Mouse (Mus musculus) adrenal gland, adult 2 months (tissue): ENCODE results near the gene Wdr82. TPM values are rescaled to one million over a fixed set of nuclear protein-coding genes. Genes with fewer than 3 reads are reported as not detected.

Experiments
- DNase-seq: peaks from one replicate; pipeline ENCODE4 v3.0.0; 2021
- microRNA-seq, 2 experiments: library from miRNA; unstranded; fragments of <30 nt; microRNA quantifications; one replicate each; pipeline ENCODE4 v1.2.0; 2021
- polyA plus RNA-seq: library from polyadenylated mRNA; depleted of rRNA; stranded (reverse); fragments of >200 nt; gene quantifications from 2 replicates; pipeline ENCODE4 v1.2.3, GENCODE M21; 2012; rRNA removed
- total RNA-seq, 2 experiments: library from RNA; stranded (reverse); gene quantifications; 2 replicates each; pipeline ENCODE4 v1.2.3; 2021

The Wdr82 gene
- total and polyA plus RNA-seq, 3 experiments: 50.5 to 75.8 (median 66.8) TPM

DNA sequence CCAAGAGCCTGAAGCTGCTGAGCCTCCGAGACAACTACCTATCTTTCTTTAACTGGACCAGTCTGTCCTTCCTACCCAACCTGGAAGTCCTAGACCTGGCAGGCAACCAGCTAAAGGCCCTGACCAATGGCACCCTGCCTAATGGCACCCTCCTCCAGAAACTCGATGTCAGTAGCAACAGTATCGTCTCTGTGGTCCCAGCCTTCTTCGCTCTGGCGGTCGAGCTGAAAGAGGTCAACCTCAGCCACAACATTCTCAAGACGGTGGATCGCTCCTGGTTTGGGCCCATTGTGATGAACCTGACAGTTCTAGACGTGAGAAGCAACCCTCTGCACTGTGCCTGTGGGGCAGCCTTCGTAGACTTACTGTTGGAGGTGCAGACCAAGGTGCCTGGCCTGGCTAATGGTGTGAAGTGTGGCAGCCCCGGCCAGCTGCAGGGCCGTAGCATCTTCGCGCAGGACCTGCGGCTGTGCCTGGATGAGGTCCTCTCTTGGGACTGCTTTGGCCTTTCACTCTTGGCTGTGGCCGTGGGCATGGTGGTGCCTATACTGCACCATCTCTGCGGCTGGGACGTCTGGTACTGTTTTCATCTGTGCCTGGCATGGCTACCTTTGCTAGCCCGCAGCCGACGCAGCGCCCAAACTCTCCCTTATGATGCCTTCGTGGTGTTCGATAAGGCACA lies 54.9 kb downstream of the Wdr82 start:
- no peak for DNase-seq

DNA sequence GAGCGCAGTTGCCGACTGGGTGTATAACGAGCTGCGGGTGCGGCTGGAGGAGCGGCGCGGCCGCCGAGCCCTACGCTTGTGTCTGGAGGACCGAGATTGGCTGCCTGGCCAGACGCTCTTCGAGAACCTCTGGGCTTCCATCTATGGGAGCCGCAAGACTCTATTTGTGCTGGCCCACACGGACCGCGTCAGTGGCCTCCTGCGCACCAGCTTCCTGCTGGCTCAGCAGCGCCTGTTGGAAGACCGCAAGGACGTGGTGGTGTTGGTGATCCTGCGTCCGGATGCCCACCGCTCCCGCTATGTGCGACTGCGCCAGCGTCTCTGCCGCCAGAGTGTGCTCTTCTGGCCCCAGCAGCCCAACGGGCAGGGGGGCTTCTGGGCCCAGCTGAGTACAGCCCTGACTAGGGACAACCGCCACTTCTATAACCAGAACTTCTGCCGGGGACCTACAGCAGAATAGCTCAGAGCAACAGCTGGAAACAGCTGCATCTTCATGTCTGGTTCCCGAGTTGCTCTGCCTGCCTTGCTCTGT lies 55.5 kb downstream of the Wdr82 start:
- peak; percentile 48 for DNase-seq

DNA sequence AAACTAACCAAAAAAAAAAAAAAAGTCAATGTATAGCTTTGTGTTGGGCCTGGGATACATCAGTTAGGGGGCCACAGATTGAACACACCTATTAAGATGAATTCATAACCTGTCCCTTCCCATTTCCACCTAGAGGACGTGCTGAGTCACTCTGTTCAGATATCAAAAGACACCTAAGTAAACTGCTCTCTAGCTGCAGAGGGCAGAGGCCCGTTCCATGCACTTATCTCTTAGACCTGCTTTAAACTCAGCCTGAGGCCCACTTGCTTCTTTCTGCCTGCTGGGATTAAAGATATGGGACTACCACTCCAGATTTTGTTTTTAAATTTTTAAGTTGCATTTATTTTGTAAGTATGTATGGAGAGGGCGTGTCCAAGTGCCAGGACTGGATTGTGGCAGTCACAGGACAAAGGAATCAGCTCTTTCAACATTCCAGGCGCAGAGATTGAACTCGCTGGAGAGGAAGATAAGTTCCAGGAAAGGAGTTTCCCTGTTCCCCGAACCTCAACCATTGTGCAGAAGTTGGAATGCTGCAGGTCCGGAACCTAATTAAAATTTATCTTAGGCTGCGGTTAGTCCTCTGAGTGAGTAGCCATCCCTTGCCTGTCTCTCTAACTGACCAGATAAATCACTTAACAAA lies 57.2 kb downstream of the Wdr82 start:
- no peak for DNase-seq

DNA sequence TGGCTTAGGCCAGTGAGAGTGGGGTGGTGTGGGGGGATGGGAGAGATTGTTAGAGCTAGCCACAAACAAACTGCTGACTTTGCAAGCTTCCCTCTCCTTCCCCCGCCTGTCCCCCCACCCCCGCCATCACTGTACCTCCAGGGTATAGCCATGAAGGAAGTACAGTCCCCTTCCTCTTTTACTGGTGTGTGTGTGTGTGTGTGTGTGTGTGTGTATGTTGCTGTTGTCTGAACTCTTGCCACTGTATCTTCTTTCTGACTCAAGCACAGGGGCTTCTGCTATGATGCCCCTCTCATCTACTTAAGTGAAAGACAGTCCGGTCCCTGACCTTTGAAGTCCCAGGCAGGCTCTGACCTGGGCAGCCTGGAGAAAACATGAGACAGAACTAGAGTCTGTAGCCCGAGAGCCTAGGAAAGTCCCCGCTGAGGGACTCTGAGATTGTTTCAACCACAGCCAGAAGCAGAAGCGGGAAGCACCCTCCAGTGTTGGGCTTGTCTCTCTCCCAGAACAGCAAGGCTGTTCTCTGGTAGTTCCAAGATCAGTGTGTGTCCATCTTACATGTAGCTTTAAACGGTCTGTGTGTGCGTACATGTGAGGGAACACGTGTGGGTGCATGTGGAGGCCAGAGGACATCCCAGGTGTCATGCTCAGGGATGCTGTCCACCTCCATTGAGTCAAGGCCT lies 59.5 kb downstream of the Wdr82 start:
- peak; percentile 12 for DNase-seq

DNA sequence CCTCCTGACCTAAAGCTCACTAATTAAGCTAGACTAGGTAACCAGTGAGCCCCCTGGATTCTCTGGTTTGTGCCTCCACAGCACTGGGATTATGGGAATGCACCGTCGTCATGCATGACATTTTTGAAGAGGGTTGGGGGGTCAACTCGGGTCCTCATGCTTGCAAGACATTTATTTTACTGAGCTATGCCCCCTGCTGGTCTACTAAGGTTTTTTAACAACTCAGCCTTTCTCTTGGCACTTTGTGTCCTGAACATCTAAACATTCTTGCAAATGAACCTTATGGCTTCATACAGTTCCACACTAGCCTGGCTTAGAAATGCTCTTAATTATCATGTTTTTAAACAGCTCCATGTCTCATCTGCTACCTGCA lies 60.0 kb downstream of the Wdr82 start:
- peak; percentile 18 for DNase-seq

DNA sequence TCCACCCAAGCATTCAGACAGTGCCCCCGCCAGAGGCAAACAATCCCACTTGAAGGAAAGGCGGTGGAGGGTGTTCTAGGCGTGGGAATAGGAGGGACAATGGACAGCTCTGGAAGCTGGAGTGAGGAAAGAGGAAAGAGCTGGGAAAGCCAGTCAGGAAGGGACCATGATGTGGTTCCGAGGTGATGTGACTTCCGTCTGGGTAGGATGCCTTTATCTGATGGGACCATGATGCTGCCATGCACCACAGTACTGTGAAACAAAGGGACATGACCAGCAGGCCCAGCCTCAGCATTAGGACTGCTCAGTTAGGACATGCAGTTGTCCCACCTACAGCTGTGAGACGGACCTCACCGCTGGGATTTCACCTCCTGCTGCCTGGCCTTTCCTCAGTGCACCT lies 60.5 kb downstream of the Wdr82 start:
- DNase-seq: peak; percentile 22

DNA sequence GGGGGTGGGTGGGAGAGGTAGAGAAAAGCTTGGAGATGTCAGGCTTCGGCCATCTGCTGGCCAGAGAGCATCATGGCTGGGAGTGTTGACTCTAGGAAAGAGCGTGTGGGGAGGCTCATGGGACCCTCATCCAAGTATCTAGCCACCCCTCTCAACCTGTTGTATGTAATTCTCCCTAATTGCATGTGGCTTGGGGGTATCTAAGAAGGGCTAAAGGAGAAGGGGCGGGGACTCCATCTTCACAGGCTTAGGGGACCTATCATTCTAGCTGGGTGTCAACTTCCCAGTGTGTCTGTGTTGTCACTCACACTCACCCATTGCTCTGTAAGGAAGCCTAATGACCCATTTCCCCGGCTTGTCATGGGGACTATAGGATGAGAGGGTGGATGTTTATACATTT lies 61.1 kb downstream of the Wdr82 start:
- no peak for DNase-seq

DNA sequence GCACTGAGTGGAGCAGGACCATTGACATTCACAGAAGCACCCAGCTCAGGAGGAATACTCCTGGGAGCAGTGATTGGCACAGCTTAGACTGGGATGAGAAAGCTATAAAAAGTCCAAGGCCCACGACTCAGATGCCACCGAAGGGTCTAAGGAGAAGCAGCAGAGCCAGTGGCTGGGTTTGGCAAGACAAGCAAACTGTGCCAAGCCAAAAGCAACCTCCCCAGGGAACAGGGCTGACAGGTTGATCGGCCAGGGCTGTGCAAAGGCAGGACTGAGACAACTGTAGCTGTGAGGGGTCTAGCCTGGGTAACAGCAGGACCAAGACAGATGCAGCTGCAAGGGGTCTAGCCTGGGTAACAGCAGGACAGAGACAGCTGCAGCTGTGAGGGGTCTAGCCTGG lies 62.2 kb downstream of the Wdr82 start:
- DNase-seq: no peak

DNA sequence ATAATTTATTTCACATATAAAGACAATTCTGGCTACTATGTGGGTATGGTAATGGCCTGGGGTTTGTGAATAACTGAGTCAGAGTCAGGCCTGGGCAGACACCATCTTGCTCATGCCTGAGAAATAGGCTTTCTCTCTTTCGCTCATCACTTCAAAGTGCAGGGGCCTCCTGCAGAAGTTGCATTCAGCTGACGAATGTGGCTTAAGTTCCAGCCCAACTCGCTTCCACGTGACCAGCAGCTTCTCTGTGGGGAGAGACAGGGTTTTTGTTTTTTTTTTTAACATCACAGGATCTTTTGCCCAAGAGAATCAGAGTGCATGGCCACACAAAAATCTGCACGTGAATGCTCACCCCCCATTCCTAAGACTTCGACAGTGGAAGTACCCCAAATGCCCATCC lies 63.2 kb downstream of the Wdr82 start:
- no peak for DNase-seq

DNA sequence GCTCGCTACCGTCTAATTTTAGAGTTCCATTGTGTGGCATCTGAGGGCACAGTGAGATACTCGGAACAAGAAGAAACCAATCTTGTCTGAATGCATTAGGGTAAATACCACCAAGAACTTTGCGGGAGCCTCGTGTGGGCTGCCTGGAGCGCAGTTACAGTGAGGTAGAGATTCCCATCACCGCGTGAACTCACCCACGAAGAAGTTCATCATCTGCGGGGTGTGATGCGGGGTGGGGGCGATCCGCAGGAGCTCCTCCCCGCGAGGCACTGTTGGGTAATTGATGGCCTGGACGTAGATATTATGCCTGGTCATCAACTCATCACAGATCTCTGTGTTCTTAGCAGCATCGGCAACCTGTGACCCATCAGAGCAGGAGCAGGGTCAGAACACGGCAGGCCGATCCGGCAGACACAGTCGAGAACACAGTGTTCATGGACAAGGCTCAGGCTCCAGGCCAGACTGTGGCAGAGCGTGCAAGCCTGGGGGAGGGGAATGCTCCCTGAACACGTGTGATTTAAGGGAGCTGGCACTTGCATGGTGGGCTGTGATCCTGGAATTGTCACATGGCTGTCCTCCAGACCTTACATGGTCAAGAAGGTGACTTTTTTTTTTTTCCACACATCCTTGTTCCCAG lies 64.6 kb downstream of the Wdr82 start:
- DNase-seq: no peak

DNA sequence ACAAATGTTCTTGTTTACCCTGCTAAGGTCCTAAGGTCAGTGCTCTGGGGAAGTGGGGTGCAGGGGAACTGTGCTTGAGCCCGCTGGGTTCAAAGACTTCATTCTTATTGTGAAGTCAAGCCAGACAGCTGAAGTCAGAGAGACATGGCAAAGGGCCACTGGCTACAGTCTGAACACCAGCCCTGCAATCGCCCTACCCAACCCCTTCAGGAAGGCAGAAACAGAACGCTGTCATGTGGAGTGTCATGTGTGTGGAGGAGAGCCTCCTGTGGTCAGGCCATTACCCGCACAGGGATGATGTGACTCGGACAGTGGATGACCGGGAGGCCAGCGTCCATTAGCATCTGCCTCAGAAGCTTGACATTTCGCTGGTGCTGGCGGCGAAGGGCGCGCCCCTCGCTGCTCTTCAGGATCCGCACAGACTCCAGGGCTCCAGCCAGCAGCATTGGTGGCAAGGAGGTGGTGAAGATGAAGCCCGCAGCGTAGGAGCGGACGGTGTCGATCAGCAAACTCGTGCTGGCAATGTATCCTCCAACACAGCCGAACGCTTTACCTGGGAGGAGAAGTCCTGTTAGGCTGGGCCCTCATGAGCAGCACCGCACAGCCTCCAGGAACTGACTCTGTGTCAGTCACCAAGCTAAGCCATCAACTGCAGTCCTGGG lies 65.6 kb downstream of the Wdr82 start:
- DNase-seq: peak; percentile 42

DNA sequence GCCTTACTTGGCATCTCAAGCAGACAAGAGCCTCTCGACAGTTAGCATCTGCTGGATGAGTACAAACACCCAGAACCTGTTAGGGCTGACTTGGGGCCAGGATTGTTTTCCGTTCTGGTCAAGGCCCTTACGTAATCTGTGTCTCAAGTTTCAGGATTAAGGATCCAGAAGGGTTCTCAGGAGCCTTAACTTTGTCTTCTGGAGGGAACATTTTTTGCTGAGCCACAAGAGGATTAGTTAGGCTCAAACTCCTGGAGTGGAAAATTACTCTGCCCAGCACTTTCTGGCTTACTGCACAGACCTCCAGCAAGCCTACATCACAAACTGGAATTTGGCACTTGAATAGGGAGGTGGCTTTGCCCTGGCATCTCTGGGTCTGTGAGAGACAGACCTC lies 66.1 kb downstream of the Wdr82 start:
- DNase-seq: no peak

DNA sequence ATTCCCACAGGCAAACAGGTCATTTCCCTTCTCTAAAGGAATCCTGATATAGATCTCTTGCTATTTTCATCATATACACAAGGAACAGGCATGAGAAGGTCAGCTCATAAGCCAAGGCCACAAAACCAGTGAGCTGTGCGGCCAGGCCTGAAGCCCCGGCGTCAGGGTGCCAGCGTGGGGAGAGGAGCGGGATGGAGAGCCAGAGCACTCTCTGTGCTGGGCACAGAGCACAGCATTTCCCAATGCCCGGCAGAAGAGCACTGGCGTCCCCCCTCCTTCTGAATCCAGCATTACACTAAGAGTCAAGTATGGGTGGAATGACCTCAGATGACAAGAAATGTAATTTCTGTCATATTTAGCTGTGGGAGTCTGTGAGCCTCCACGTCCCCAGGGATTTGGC lies 66.7 kb downstream of the Wdr82 start:
- DNase-seq: peak; percentile 51

DNA sequence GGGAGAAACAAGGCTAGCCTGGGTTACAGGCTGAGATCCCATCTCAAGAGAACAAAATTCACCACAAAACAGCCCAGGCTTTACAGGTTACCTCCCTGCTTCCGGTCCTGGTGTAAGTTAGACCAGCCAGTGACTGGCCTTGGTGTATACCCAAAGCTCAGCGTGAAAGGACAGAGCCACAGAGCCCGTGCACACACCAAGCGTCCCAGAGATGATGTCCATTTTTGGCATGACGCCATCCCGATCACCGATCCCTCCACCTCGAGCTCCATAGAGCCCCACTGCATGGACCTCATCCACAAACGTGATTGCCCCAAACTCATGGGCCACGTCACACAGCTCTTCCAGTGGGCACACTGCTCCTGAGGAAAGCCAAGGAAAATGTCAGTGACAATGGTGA lies 67.2 kb downstream of the Wdr82 start:
- peak; percentile 18 for DNase-seq

Small RNA genes within 50 kb of the gene (microRNA-seq; reads per million reads assigned to microRNA genes)
- 0 reads per million in 2 experiments for gene Mir135a-1
- gene Mirlet7g: 110,905 to 143,569 reads per million in 2 experiments

Other genes starting within 250 kb of the Wdr82 start
- 1 to 10 TPM; 1.8 to 5.8 TPM for gene Col6a5, start 210.3 kb upstream of the Wdr82 start, total RNA-seq
- gene Col6a5, start 210.3 kb upstream of the Wdr82 start, polyA plus RNA-seq: 0.30 and 0.36 TPM in 2 replicates
- under 1 TPM; 0.14 to 0.26 TPM for gene Col6a4, start 74.1 kb upstream of the Wdr82 start, total RNA-seq
- gene Col6a4, start 74.1 kb upstream of the Wdr82 start, polyA plus RNA-seq: 0.03 and 0.31 TPM in 2 replicates
- gene Glyctk, start 12.8 kb upstream of the Wdr82 start, total RNA-seq: 1 to 10 TPM; 2.5 to 3.3 TPM
- gene Glyctk, start 12.8 kb upstream of the Wdr82 start, polyA plus RNA-seq: 2.5 and 3.2 TPM in 2 replicates
- gene Ppm1m, start 28.8 kb downstream of the Wdr82 start, total RNA-seq: 100 to 1,000 TPM in 1 of 2 experiments, 10 to 100 TPM in 1; 84.6 to 135 TPM
- 216 and 273 TPM in 2 replicates for gene Ppm1m, start 28.8 kb downstream of the Wdr82 start, polyA plus RNA-seq
- gene Twf2, start 32.2 kb downstream of the Wdr82 start, total RNA-seq: 100 to 1,000 TPM in 1 of 2 experiments, 10 to 100 TPM in 1; 75.8 to 128 TPM
- gene Twf2, start 32.2 kb downstream of the Wdr82 start, polyA plus RNA-seq: 121 and 125 TPM in 2 replicates
- 1 to 10 TPM in 1 of 2 experiments, under 1 TPM in 1; 0.84 to 1.4 TPM for gene Tlr9, start 51.7 kb downstream of the Wdr82 start, total RNA-seq
- gene Tlr9, start 51.7 kb downstream of the Wdr82 start, polyA plus RNA-seq: 2.5 and 2.7 TPM in 2 replicates
- gene Alas1, start 77.7 kb downstream of the Wdr82 start, total RNA-seq: 1,000 to 10,000 TPM; 1,496 to 1,691 TPM
- 1,137 and 1,435 TPM in 2 replicates for gene Alas1, start 77.7 kb downstream of the Wdr82 start, polyA plus RNA-seq
- gene Poc1a, start 110.1 kb downstream of the Wdr82 start, total RNA-seq: 1 to 10 TPM; 3.4 to 5.4 TPM
- 5.4 and 7.1 TPM in 2 replicates for gene Poc1a, start 110.1 kb downstream of the Wdr82 start, polyA plus RNA-seq
- gene Dusp7, start 197.7 kb downstream of the Wdr82 start, total RNA-seq: 10 to 100 TPM; 12.8 to 18.7 TPM
- gene Dusp7, start 197.7 kb downstream of the Wdr82 start, polyA plus RNA-seq: 40.2 and 46.7 TPM in 2 replicates